Mouse (Mus musculus) spleen, postnatal 4 days (tissue): ENCODE results near the gene Gm21093.
"Not testable (repeated sequence)": the region's sequence is repeated elsewhere in the genome, so short reads cannot be mapped to it uniquely, and the experiment has no call there.

Experiments used
- DNase-seq, 2 experiments: peaks; one replicate each; pipeline ENCODE4 v3.0.0; 2022; ENCODE audit warnings: low spot score in 2 of 2

Gm21093 gene

DNA sequence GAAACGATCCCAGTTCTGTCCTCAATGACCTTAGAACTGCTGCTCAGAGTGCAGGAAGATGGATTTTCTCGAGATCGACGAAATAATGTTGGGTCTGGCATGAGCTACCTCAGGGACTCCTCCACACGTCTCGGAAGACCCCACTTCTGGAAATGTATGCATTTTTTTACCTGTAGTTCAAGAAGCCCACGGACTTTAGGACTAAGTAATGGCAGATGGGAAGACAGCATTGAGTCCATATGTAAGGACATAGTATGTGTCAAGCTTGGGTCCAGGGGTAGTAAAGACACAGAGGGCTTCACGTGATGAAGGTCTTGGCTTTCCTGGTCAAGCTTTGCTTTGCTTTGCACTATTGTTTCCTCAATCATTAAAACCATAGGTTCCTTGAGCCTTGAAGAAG, at the start of gene Gm21093:
Gene Gm21093 (minus strand): TSS at position 101 of the 400 bp plus-strand sequence.
- DNase-seq: not testable (repeated sequence)
